Mouse (Mus musculus): ENCODE measurements around the gene Crtc3.

- TF ChIP-seq EP300 (IDR thresholded peaks at IDR 0.05; ENCODE audit: low read depth) (peak; percentile 22; the same call in 1 of the 2 replicates), CTCF (IDR thresholded peaks at IDR 0.05; ENCODE audit: low read depth) (no peak)
Measured at GRCm38 (mm10) chr7:80719582-80719981, 30.9 kb upstream of the Crtc3 start.
